Mouse (Mus musculus) lung, adult 2 months (tissue): ENCODE data around the gene Mrln.

ENCODE experiments used
- CTCF ChIP-seq: fragments of 200-500 bp; IDR thresholded peaks from 2 replicates; pipeline ENCODE4 v1.5.1; 2011; ENCODE audit warnings: mild to moderate bottlenecking, low read length, control low read depth; ENCODE audit not compliant: insufficient read depth
- POLR2A ChIP-seq: fragments of 200-500 bp; IDR thresholded peaks from 2 replicates; pipeline ENCODE4 v1.6.1; 2011; ENCODE audit warnings: low read depth, mild to moderate bottlenecking, control low read depth, low read length, borderline replicate concordance; ENCODE audit errors: extremely low read depth

GRCm38 (mm10) chr10:70230352-70230751, 25.9 kb downstream of the Mrln start:
- TF ChIP-seq CTCF (no peak), POLR2A (no peak)
